Mouse (Mus musculus): ENCODE results near the gene Cpsf6. TPM values are rescaled to one million over a fixed set of nuclear protein-coding genes. Genes with fewer than 3 reads are reported as not detected.
A peak's percentile ranks its signal among the peaks of the same experiment; 100 is the strongest.

The Cpsf6 gene
- polyA plus RNA-seq, 1 experiment from 2014 or later = 120 TPM

GRCm38 (mm10) chr10:117419577-117420290 is 39.9 kb upstream of the Cpsf6 start:
- 74% methylated on average over 8 of the region's 8 CpGs for WGBS

GRCm38 (mm10) chr10:117418668-117419237 is 38.9 kb upstream of the Cpsf6 start:
- H3K4me2 ChIP-seq = peak overlapping the region; percentile 79
- ATAC-seq (ENCODE audit: insufficient number of reproducible peaks, low FRiP score) = 0 out of 2 replicates have a peak, but pooled peaks have one; percentile 40
- H3K27me3 ChIP-seq (replicated peaks) = no peaks in the 10 kb centered on the region
- 41% methylated on average over 24 of the region's 24 CpGs for WGBS
- 0 out of 2 replicates have a peak, but pooled peaks cover 2% of the 10 kb centered on the region for H3K9me3 ChIP-seq (replicated peaks)
- 0 out of 2 replicates have a peak overlapping the region, but pooled peaks have one; percentile 14 for H3K27ac ChIP-seq (ENCODE audit: poor library complexity, severe bottlenecking)
- H3K4me1 ChIP-seq (replicated peaks) = peaks cover 12% of the 10 kb centered on the region
- H3K36me3 ChIP-seq = no peaks in the 10 kb centered on the region
- 0 out of 2 replicates have a peak overlapping the region, but pooled peaks have one; percentile 29 for H3K9ac ChIP-seq
- H3K4me3 ChIP-seq = peak overlapping the region; percentile 42

More at GRCm38 (mm10) chr10:117419577-117420290, 39.9 kb upstream of the Cpsf6 start:
- Histone ChIP-seq H3K27ac (ENCODE audit: poor library complexity, severe bottlenecking) (no peak overlapping the region), H3K36me3 (no peaks in the 10 kb centered on the region), H3K4me3 (no peak overlapping the region), H3K9me3 (replicated peaks) (0 out of 2 replicates have a peak, but pooled peaks cover 7% of the 10 kb centered on the region), H3K27me3 (replicated peaks) (no peaks in the 10 kb centered on the region), H3K9ac (no peak overlapping the region), H3K4me2 (no peak overlapping the region), H3K4me1 (replicated peaks) (peaks cover 12% of the 10 kb centered on the region)
- no peak for ATAC-seq (ENCODE audit: insufficient number of reproducible peaks, low FRiP score)

- Histone ChIP-seq H3K4me2 (peak overlapping the region; percentile 79), H3K27me3 (replicated peaks) (no peaks in the 10 kb centered on the region), H3K9ac (peak overlapping the region; percentile 29; the same call in 1 of the 2 replicates), H3K4me1 (replicated peaks) (peaks cover 12% of the 10 kb centered on the region), H3K36me3 (no peaks in the 10 kb centered on the region), H3K27ac (ENCODE audit: poor library complexity, severe bottlenecking) (0 out of 2 replicates have a peak overlapping the region, but pooled peaks have one; percentile 14), H3K4me3 (peak overlapping the region; percentile 42), H3K9me3 (replicated peaks) (no peaks in the 10 kb centered on the region)
- WGBS = 16% methylated on average over 18 of the region's 18 CpGs
- ATAC-seq (ENCODE audit: insufficient number of reproducible peaks, low FRiP score) = peak; percentile 73; the same call in 1 of the 2 replicates
Measured at GRCm38 (mm10) chr10:117417772-117418667, 38.2 kb upstream of the Cpsf6 start.

- peak overlapping the region; percentile 42 for H3K4me3 ChIP-seq
- H3K9ac ChIP-seq = peak overlapping the region; percentile 29; the same call in 1 of the 2 replicates
- H3K4me1 ChIP-seq (replicated peaks) = peaks cover 12% of the 10 kb centered on the region
- 35% methylated on average over 9 of the region's 9 CpGs for whole genome bisulfite sequencing
- peak; percentile 84; the same call in 1 of the 2 replicates for ATAC-seq (ENCODE audit: insufficient number of reproducible peaks, low FRiP score)
- H3K9me3 ChIP-seq (replicated peaks) = no peaks in the 10 kb centered on the region
- peak overlapping the region; percentile 79 for H3K4me2 ChIP-seq
- H3K27ac ChIP-seq (ENCODE audit: poor library complexity, severe bottlenecking) = no peak overlapping the region
- H3K27me3 ChIP-seq (replicated peaks) = no peaks in the 10 kb centered on the region
- no peaks in the 10 kb centered on the region for H3K36me3 ChIP-seq
Measured at GRCm38 (mm10) chr10:117417470-117417767, 37.6 kb upstream of the Cpsf6 start.

- H3K9me3 ChIP-seq (replicated peaks) = no peaks in the 10 kb centered on the region
- H3K36me3 ChIP-seq = no peaks in the 10 kb centered on the region
- H3K27me3 ChIP-seq (replicated peaks) = no peaks in the 10 kb centered on the region
- H3K4me2 ChIP-seq = peak overlapping the region; percentile 79
- no peak overlapping the region for H3K27ac ChIP-seq (ENCODE audit: poor library complexity, severe bottlenecking)
- 76% methylated on average over 16 of the region's 16 CpGs for WGBS
- H3K4me3 ChIP-seq = peak overlapping the region; percentile 42
- peaks cover 15% of the 10 kb centered on the region for H3K4me1 ChIP-seq (replicated peaks)
- ATAC-seq (ENCODE audit: insufficient number of reproducible peaks, low FRiP score) = no peak
- H3K9ac ChIP-seq = 0 out of 2 replicates have a peak overlapping the region, but pooled peaks have one; percentile 29
Measured at GRCm38 (mm10) chr10:117416636-117417469, 37.0 kb upstream of the Cpsf6 start.

- Histone ChIP-seq H3K9me3 (replicated peaks) (no peaks in the 10 kb centered on the region), H3K27ac (ENCODE audit: poor library complexity, severe bottlenecking) (no peak overlapping the region), H3K9ac (no peak overlapping the region), H3K4me1 (replicated peaks) (peaks cover 18% of the 10 kb centered on the region), H3K27me3 (replicated peaks) (no peaks in the 10 kb centered on the region), H3K36me3 (no peaks in the 10 kb centered on the region), H3K4me3 (no peak overlapping the region), H3K4me2 (no peak overlapping the region)
- WGBS = 82% methylated on average over 9 of the region's 9 CpGs
- no peak for ATAC-seq (ENCODE audit: insufficient number of reproducible peaks, low FRiP score)
Measured at GRCm38 (mm10) chr10:117416095-117416494, 36.3 kb upstream of the Cpsf6 start.

- no peak for ATAC-seq (ENCODE audit: insufficient number of reproducible peaks, low FRiP score)
- no peaks in the 10 kb centered on the region for H3K36me3 ChIP-seq
- peaks cover 18% of the 10 kb centered on the region for H3K4me1 ChIP-seq (replicated peaks)
- H3K4me3 ChIP-seq = no peak overlapping the region
- WGBS = 89% methylated on average over 6 of the region's 6 CpGs
- H3K27me3 ChIP-seq (replicated peaks) = no peaks in the 10 kb centered on the region
- H3K4me2 ChIP-seq = no peak overlapping the region
- no peak overlapping the region for H3K27ac ChIP-seq (ENCODE audit: poor library complexity, severe bottlenecking)
- H3K9ac ChIP-seq = no peak overlapping the region
- no peaks in the 10 kb centered on the region for H3K9me3 ChIP-seq (replicated peaks)
Measured at GRCm38 (mm10) chr10:117415364-117416057, 35.7 kb upstream of the Cpsf6 start.

GRCm38 (mm10) chr10:117414726-117415125 is 34.9 kb upstream of the Cpsf6 start:
- H3K9me3 ChIP-seq (replicated peaks) = no peaks in the 10 kb centered on the region
- H3K4me2 ChIP-seq = no peak overlapping the region
- H3K4me3 ChIP-seq = no peak overlapping the region
- H3K36me3 ChIP-seq = no peaks in the 10 kb centered on the region
- peaks cover 19% of the 10 kb centered on the region for H3K4me1 ChIP-seq (replicated peaks)
- WGBS = 67% methylated on average over 1 of the region's 1 CpGs
- no peak for ATAC-seq (ENCODE audit: insufficient number of reproducible peaks, low FRiP score)
- no peak overlapping the region for H3K9ac ChIP-seq
- no peaks in the 10 kb centered on the region for H3K27me3 ChIP-seq (replicated peaks)
- no peak overlapping the region for H3K27ac ChIP-seq (ENCODE audit: poor library complexity, severe bottlenecking)

- peaks cover 22% of the 10 kb centered on the region for H3K4me1 ChIP-seq (replicated peaks)
- no peak overlapping the region for H3K4me2 ChIP-seq
- no peak overlapping the region for H3K9ac ChIP-seq
- no peak overlapping the region for H3K27ac ChIP-seq (ENCODE audit: poor library complexity, severe bottlenecking)
- ATAC-seq (ENCODE audit: insufficient number of reproducible peaks, low FRiP score) = no peak
- no peaks in the 10 kb centered on the region for H3K9me3 ChIP-seq (replicated peaks)
- H3K36me3 ChIP-seq = no peaks in the 10 kb centered on the region
- WGBS = 70% methylated on average over 13 of the region's 13 CpGs
- H3K27me3 ChIP-seq (replicated peaks) = no peaks in the 10 kb centered on the region
- H3K4me3 ChIP-seq = no peak overlapping the region
Measured at GRCm38 (mm10) chr10:117413562-117414527, 34.0 kb upstream of the Cpsf6 start.
